In the genomic region with DNA sequence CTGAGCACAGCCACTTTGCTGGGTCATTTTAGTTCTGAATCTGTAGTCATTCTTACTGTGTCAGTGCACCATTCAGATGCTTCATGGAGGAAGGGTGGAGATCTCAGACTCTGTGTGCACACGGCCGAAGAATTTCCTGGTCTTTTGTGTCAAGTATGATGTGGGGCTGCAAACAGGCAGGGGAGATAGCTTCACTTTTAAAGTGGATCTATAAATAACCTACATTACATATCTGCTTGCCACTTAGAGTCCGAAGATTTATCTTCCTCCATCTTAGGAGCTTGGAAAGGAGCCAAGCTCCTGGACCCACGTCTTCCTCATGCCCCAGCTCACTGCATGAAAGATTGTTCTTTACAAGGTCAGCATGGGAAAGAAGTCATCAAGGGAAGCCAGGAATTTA, we compare ENCODE assay signal across 14 mouse cellular contexts. TPM values are rescaled to one million over a fixed set of nuclear protein-coding genes. Genes with fewer than 3 reads are reported as not detected.
DNase-seq lines count a peak whose midpoint lies in the region; ATAC-seq and TF ChIP-seq lines count a peak whose summit lies in the region.
"Had no signal": no experiment of that assay in that cellular context is flagged by ENCODE, and none has a peak within 500 bp of the region (broad histone marks: within the 10 kb centered on the region; RNA-seq: fewer than 3 reads in every experiment).

No protein-coding gene starts in this region.

- no peak for DNase-seq in heart, adult 2 months
- DNase-seq in heart, postnatal 14 days: no peak
- DNase-seq in lung, adult 2 months: no peak
- DNase-seq in ovary, postnatal 10 days (ENCODE audit: low spot score): no peak
- DNase-seq in layer of hippocampus, adult 18-20 months (ENCODE audit: low spot score in 2 of 2): no peak
- DNase-seq: cerebellum, adult 8-10 months; left cerebral cortex, postnatal 4 days; liver, embryonic 13.5 days; right cerebral cortex, postnatal 14 days had no signal

- no peak for TF ChIP-seq CTCF in heart, adult 2 months (IDR thresholded peaks at IDR 0.05)
- TF ChIP-seq CTCF in lung, adult 2 months (IDR thresholded peaks at IDR 0.05; ENCODE audit: insufficient read depth, low read length): no peak

- 11% methylated on average over 4 of the region's 4 CpGs for WGBS in heart, adult 2 months
- 14% methylated on average over 4 of the region's 4 CpGs for WGBS in lung, embryonic 16.5 days
- WGBS in lung, adult 2 months: 25% methylated on average over 4 of the region's 4 CpGs
- 8% methylated on average over 4 of the region's 4 CpGs for WGBS in heart, embryonic 16.5 days
- WGBS in neural tube, embryonic 15.5 days: 72% methylated on average over 4 of the region's 4 CpGs

- H3K4me3 ChIP-seq in heart, adult 2 months: no peak overlapping the region
- no peak overlapping the region for H3K4me3 ChIP-seq in lung, embryonic 16.5 days (ENCODE audit: low read length)
- no peak overlapping the region for H3K4me3 ChIP-seq in lung, adult 2 months (replicated peaks; ENCODE audit: extremely low read depth, low read depth, low read length)
- H3K4me3 ChIP-seq in heart, embryonic 16.5 days (ENCODE audit: low read length): no peak overlapping the region
- H3K4me3 ChIP-seq in neural tube, embryonic 15.5 days (replicated peaks): no peak overlapping the region
- H3K4me3 ChIP-seq: forebrain, embryonic 15.5 days; liver, embryonic 13.5 days had no signal

- H3K4me1 ChIP-seq in heart, adult 2 months (ENCODE audit: control insufficient read depth, insufficient read depth, low read length): peaks cover 8% of the 10 kb centered on the region
- H3K4me1 ChIP-seq in lung, embryonic 16.5 days (replicated peaks; ENCODE audit: control insufficient read depth, insufficient read depth, low read length): 0 out of 2 replicates have a peak, but pooled peaks cover 6% of the 10 kb centered on the region
- peaks cover 6% of the 10 kb centered on the region for H3K4me1 ChIP-seq in lung, adult 2 months (ENCODE audit: control insufficient read depth, insufficient read depth, low read length)
- H3K4me1 ChIP-seq in heart, embryonic 16.5 days (ENCODE audit: control insufficient read depth, insufficient read depth, low read length): peaks cover 18% of the 10 kb centered on the region
- peaks cover 11% of the 10 kb centered on the region; the same call in 1 of the 2 replicates for H3K4me1 ChIP-seq in neural tube, embryonic 15.5 days
- H3K4me1 ChIP-seq: forebrain, embryonic 15.5 days had no signal

- intact Hi-C loops in heart, adult 2 months (cut with DNase I): no loop called here
- intact Hi-C loops in heart, postnatal 14 days (cut with DNase I): no loop called here

- no peak for TF ChIP-seq POLR2A in heart, adult 2 months (IDR thresholded peaks at IDR 0.05; ENCODE audit: insufficient read depth, low read depth, low read length)
- no peak for TF ChIP-seq POLR2A in lung, adult 2 months (IDR thresholded peaks at IDR 0.05; ENCODE audit: borderline replicate concordance, extremely low read depth, low read depth, low read length)

- TF ChIP-seq EP300 in heart, adult 2 months (IDR thresholded peaks at IDR 0.05; ENCODE audit: insufficient read depth, low read depth, low read length): no peak

- ATAC-seq in lung, embryonic 16.5 days (ENCODE audit: low read depth): peak; percentile 82
- ATAC-seq in heart, embryonic 16.5 days (replicated peaks; ENCODE audit: extremely low read depth, insufficient read depth, low FRiP score): peak; percentile 70
- no peak for ATAC-seq in neural tube, embryonic 15.5 days (ENCODE audit: low FRiP score)
- ATAC-seq: forebrain, embryonic 15.5 days had no signal

- H3K4me2 ChIP-seq in lung, embryonic 16.5 days (ENCODE audit: low read depth, low read length): no peak overlapping the region
- peak overlapping the region; percentile 31 for H3K4me2 ChIP-seq in heart, embryonic 16.5 days (ENCODE audit: low read depth, low read length)
- H3K4me2 ChIP-seq in neural tube, embryonic 15.5 days: no peak overlapping the region
- H3K4me2 ChIP-seq: forebrain, embryonic 15.5 days; liver, embryonic 13.5 days had no signal

- no peaks in the 10 kb centered on the region for H3K27me3 ChIP-seq in heart, adult 2 months (ENCODE audit: control insufficient read depth, insufficient read depth, low read length)
- no peaks in the 10 kb centered on the region for H3K27me3 ChIP-seq in lung, embryonic 16.5 days (ENCODE audit: control insufficient read depth, insufficient read depth, low read depth, low read length)
- no peaks in the 10 kb centered on the region for H3K27me3 ChIP-seq in heart, embryonic 16.5 days (ENCODE audit: control insufficient read depth, insufficient read depth, low read length)
- no peaks in the 10 kb centered on the region for H3K27me3 ChIP-seq in neural tube, embryonic 15.5 days (replicated peaks)
- H3K27me3 ChIP-seq: forebrain, embryonic 15.5 days; liver, embryonic 13.5 days had no signal

- no peak overlapping the region for H3K9ac ChIP-seq in heart, adult 2 months (ENCODE audit: low read depth, low read length)
- H3K9ac ChIP-seq in lung, embryonic 16.5 days (ENCODE audit: low read length): no peak overlapping the region
- 0 out of 2 replicates have a peak overlapping the region, but pooled peaks have one; percentile 5 for H3K9ac ChIP-seq in heart, embryonic 16.5 days (ENCODE audit: low read length)
- H3K9ac ChIP-seq in neural tube, embryonic 15.5 days (replicated peaks): no peak overlapping the region
- H3K9ac ChIP-seq: forebrain, embryonic 15.5 days; liver, embryonic 13.5 days had no signal

- H3K9me3 ChIP-seq in lung, embryonic 16.5 days (ENCODE audit: control insufficient read depth, low read length): peaks cover 7% of the 10 kb centered on the region
- H3K9me3 ChIP-seq in heart, embryonic 16.5 days (replicated peaks; ENCODE audit: control insufficient read depth, low read length): 0 out of 2 replicates have a peak, but pooled peaks cover 2% of the 10 kb centered on the region
- H3K9me3 ChIP-seq in neural tube, embryonic 15.5 days (replicated peaks): no peaks in the 10 kb centered on the region
- H3K9me3 ChIP-seq: forebrain, embryonic 15.5 days; G1E; liver, embryonic 13.5 days had no signal

- no peaks in the 10 kb centered on the region for H3K79me2 ChIP-seq in heart, adult 2 months (replicated peaks; ENCODE audit: control insufficient read depth, insufficient read depth, low read length)

- H3K36me3 ChIP-seq in heart, adult 2 months (ENCODE audit: control insufficient read depth, insufficient read depth, low read length): no peaks in the 10 kb centered on the region; the same call in 1 of the 2 replicates
- H3K36me3 ChIP-seq in lung, embryonic 16.5 days (ENCODE audit: control insufficient read depth, insufficient read depth, low read length): no peaks in the 10 kb centered on the region
- no peaks in the 10 kb centered on the region for H3K36me3 ChIP-seq in heart, embryonic 16.5 days (ENCODE audit: control insufficient read depth, insufficient read depth)
- H3K36me3 ChIP-seq in neural tube, embryonic 15.5 days: no peaks in the 10 kb centered on the region
- H3K36me3 ChIP-seq: forebrain, embryonic 15.5 days; G1E; liver, embryonic 13.5 days had no signal

- H3K27ac ChIP-seq in heart, adult 2 months: peak overlapping the region; percentile 78
- H3K27ac ChIP-seq in lung, embryonic 16.5 days (ENCODE audit: low read length): peak overlapping the region; percentile 45
- H3K27ac ChIP-seq in heart, embryonic 16.5 days (ENCODE audit: low read length): peak overlapping the region; percentile 75
- H3K27ac ChIP-seq in neural tube, embryonic 15.5 days (replicated peaks): 0 out of 2 replicates have a peak overlapping the region, but pooled peaks have one; percentile 6
- H3K27ac ChIP-seq: forebrain, embryonic 15.5 days; liver, embryonic 13.5 days had no signal

RNA-seq across cellular contexts. Expression of gene Pecam1, which starts 19.7 kb away (rescaled TPM):
- total RNA-seq in heart, adult 2 months (2021): 100 to 1,000 TPM; 114 to 123 TPM
- 78.3 and 130 TPM in 2 replicates for polyA plus RNA-seq in heart, adult 2 months (2012; rRNA removed)
- 100 to 1,000 TPM; 173 to 180 TPM for total RNA-seq in heart, postnatal 14 days (2021)
- polyA plus RNA-seq in lung, embryonic 16.5 days (2015; fragmentation: Nextera tagmentation; extraction: Ambion mirVana): 140 and 151 TPM in 2 replicates
- polyA plus RNA-seq in lung, adult 2 months (2012; rRNA removed): 225 and 283 TPM in 2 replicates
- polyA plus RNA-seq in heart, embryonic 16.5 days (2015; fragmentation: Nextera tagmentation; extraction: Ambion mirVana): 80.4 and 87.7 TPM in 2 replicates
- 14.4 and 27.3 TPM in 2 replicates for polyA plus RNA-seq in neural tube, embryonic 15.5 days (2015; fragmentation: Nextera tagmentation; extraction: Ambion mirVana)
- total RNA-seq in layer of hippocampus, adult 18-20 months (2021): 10 to 100 TPM; 14.3 to 15.8 TPM
- polyA plus RNA-seq: G1E had no signal

RNA-seq across cellular contexts. Expression of gene Milr1, which starts 20.3 kb away (rescaled TPM):
- 1 to 10 TPM in 1 of 2 experiments, under 1 TPM in 1; 0.93 to 1.4 TPM for total RNA-seq in heart, adult 2 months (2021)
- 0.29 and 0.56 TPM in 2 replicates for polyA plus RNA-seq in heart, adult 2 months (2012; rRNA removed)
- total RNA-seq in heart, postnatal 14 days (2021): 1 to 10 TPM; 1.3 to 1.4 TPM
- 1.9 and 2.2 TPM in 2 replicates for polyA plus RNA-seq in lung, embryonic 16.5 days (2015; fragmentation: Nextera tagmentation; extraction: Ambion mirVana)
- polyA plus RNA-seq in lung, adult 2 months (2012; rRNA removed): 1.0 and 3.0 TPM in 2 replicates
- 1.8 and 2.2 TPM in 2 replicates for polyA plus RNA-seq in heart, embryonic 16.5 days (2015; fragmentation: Nextera tagmentation; extraction: Ambion mirVana)
- polyA plus RNA-seq in neural tube, embryonic 15.5 days (2015; fragmentation: Nextera tagmentation; extraction: Ambion mirVana): 0.46 and 3.5 TPM in 2 replicates
- under 1 TPM in 1 of 2 experiments, not detected in 1; 0.20 TPM for total RNA-seq in layer of hippocampus, adult 18-20 months (2021)

RNA-seq across cellular contexts. Expression of gene Polg2, which starts 48.6 kb away (rescaled TPM):
- total RNA-seq in heart, adult 2 months (2021): 1 to 10 TPM; 3.7 to 4.2 TPM
- polyA plus RNA-seq in heart, adult 2 months (2012; rRNA removed): 2.7 and 3.8 TPM in 2 replicates
- 1 to 10 TPM; 3.8 to 4.1 TPM for total RNA-seq in heart, postnatal 14 days (2021)
- 9.0 and 9.9 TPM in 2 replicates for polyA plus RNA-seq in lung, embryonic 16.5 days (2015; fragmentation: Nextera tagmentation; extraction: Ambion mirVana)
- polyA plus RNA-seq in lung, adult 2 months (2012; rRNA removed): 4.8 and 6.3 TPM in 2 replicates
- polyA plus RNA-seq in heart, embryonic 16.5 days (2015; fragmentation: Nextera tagmentation; extraction: Ambion mirVana): 6.4 and 7.8 TPM in 2 replicates
- 9.1 and 11.5 TPM in 2 replicates for polyA plus RNA-seq in neural tube, embryonic 15.5 days (2015; fragmentation: Nextera tagmentation; extraction: Ambion mirVana)
- 1 to 10 TPM; 4.0 to 4.9 TPM for total RNA-seq in layer of hippocampus, adult 18-20 months (2021)

RNA-seq across cellular contexts. Expression of gene Ddx5, which starts 58.3 kb away (rescaled TPM):
- total RNA-seq in heart, adult 2 months (2021): 100 to 1,000 TPM; 328 to 354 TPM
- polyA plus RNA-seq in heart, adult 2 months (2012; rRNA removed): 202 and 306 TPM in 2 replicates
- total RNA-seq in heart, postnatal 14 days (2021): 100 to 1,000 TPM; 425 to 428 TPM
- 352 and 357 TPM in 2 replicates for polyA plus RNA-seq in lung, embryonic 16.5 days (2015; fragmentation: Nextera tagmentation; extraction: Ambion mirVana)
- 539 and 718 TPM in 2 replicates for polyA plus RNA-seq in lung, adult 2 months (2012; rRNA removed)
- 213 and 237 TPM in 2 replicates for polyA plus RNA-seq in heart, embryonic 16.5 days (2015; fragmentation: Nextera tagmentation; extraction: Ambion mirVana)
- 337 and 338 TPM in 2 replicates for polyA plus RNA-seq in neural tube, embryonic 15.5 days (2015; fragmentation: Nextera tagmentation; extraction: Ambion mirVana)
- total RNA-seq in layer of hippocampus, adult 18-20 months (2021): 100 to 1,000 TPM; 768 to 775 TPM

RNA-seq across cellular contexts. Expression of gene Cep95, which starts 58.3 kb away (rescaled TPM):
- total RNA-seq in heart, adult 2 months (2021): 1 to 10 TPM; 4.9 to 6.0 TPM
- 2.7 and 5.3 TPM in 2 replicates for polyA plus RNA-seq in heart, adult 2 months (2012; rRNA removed)
- total RNA-seq in heart, postnatal 14 days (2021): 1 to 10 TPM; 8.2 to 8.3 TPM
- polyA plus RNA-seq in lung, embryonic 16.5 days (2015; fragmentation: Nextera tagmentation; extraction: Ambion mirVana): 21.8 and 22.6 TPM in 2 replicates
- polyA plus RNA-seq in lung, adult 2 months (2012; rRNA removed): 1.9 and 2.9 TPM in 2 replicates
- polyA plus RNA-seq in heart, embryonic 16.5 days (2015; fragmentation: Nextera tagmentation; extraction: Ambion mirVana): 14.2 and 15.1 TPM in 2 replicates
- 15.1 and 16.3 TPM in 2 replicates for polyA plus RNA-seq in neural tube, embryonic 15.5 days (2015; fragmentation: Nextera tagmentation; extraction: Ambion mirVana)
- total RNA-seq in layer of hippocampus, adult 18-20 months (2021): 10 to 100 TPM; 10.3 to 10.7 TPM

Comparison
In these comparisons a context has a peak if more than half of its experiments do, and no peak if none do; other contexts are left out.
1. H3K27ac ChIP-seq: peak in every context shown above with its lines; median percentile 78 in heart, adult 2 months; 75 in heart, embryonic 16.5 days; 45 in lung, embryonic 16.5 days; 6 in neural tube, embryonic 15.5 days.